25 mouse cellular contexts compared by ENCODE assay signal in genomic region chr3:90581141-90581540, GRCm38 (mm10). TPM values are rescaled to one million over a fixed set of nuclear protein-coding genes. Genes with fewer than 3 reads are reported as not detected.
"Had no signal": no experiment of that assay in that cellular context is flagged by ENCODE, and none has a peak within 500 bp of the region (broad histone marks: within the 10 kb centered on the region; RNA-seq: fewer than 3 reads in every experiment).

No protein-coding gene starts in this region.

- H3K9ac ChIP-seq: lung, embryonic 14.5 days; midbrain, embryonic 13.5 days; neural tube, embryonic 13.5 days; neural tube, embryonic 15.5 days had no signal

- H3K4me2 ChIP-seq: lung, embryonic 14.5 days; midbrain, embryonic 13.5 days; neural tube, embryonic 13.5 days; neural tube, embryonic 15.5 days had no signal

- H3K4me1 ChIP-seq: midbrain, embryonic 13.5 days; neural tube, embryonic 13.5 days; neural tube, embryonic 15.5 days had no signal

- DNase-seq: lung, adult 18-20 months; lung, embryonic 14.5 days; lung, postnatal 10 days; lung, postnatal 4 days; retina, postnatal 1 day; right cerebral cortex, adult 18-20 months; right cerebral cortex, postnatal 25 days; right cerebral cortex, postnatal 4 days; spleen, adult 18-20 months; thymus, adult 18-20 months; thymus, postnatal 14 days; thymus, postnatal 36 days had no signal

- H3K9me3 ChIP-seq: midbrain, embryonic 10.5 days; midbrain, embryonic 13.5 days; neural tube, embryonic 13.5 days; neural tube, embryonic 15.5 days had no signal

- ATAC-seq: midbrain, embryonic 13.5 days; midbrain, embryonic 16.5 days had no signal

- H3K27ac ChIP-seq: midbrain, embryonic 10.5 days; midbrain, embryonic 13.5 days; neural tube, embryonic 13.5 days; neural tube, embryonic 15.5 days had no signal

- H3K27me3 ChIP-seq: midbrain, embryonic 13.5 days; neural tube, embryonic 13.5 days; neural tube, embryonic 15.5 days had no signal

- H3K36me3 ChIP-seq: midbrain, embryonic 10.5 days; midbrain, embryonic 13.5 days; neural tube, embryonic 13.5 days; neural tube, embryonic 15.5 days had no signal

- H3K4me3 ChIP-seq: midbrain, embryonic 10.5 days; midbrain, embryonic 13.5 days; myocyte; neural tube, embryonic 13.5 days; neural tube, embryonic 15.5 days had no signal

RNA-seq across cellular contexts. Expression of gene S100a2, which starts 8.9 kb away (rescaled TPM):
- polyA plus RNA-seq: liver, embryonic 16.5 days; lung, embryonic 14.5 days; lung, embryonic 16.5 days; midbrain, embryonic 10.5 days; midbrain, embryonic 13.5 days; midbrain, embryonic 16.5 days; myocyte; neural tube, embryonic 11.5 days; neural tube, embryonic 13.5 days; neural tube, embryonic 15.5 days; small intestine, adult 2 months; stomach, embryonic 14.5 days had no signal

RNA-seq across cellular contexts. Expression of gene Gm42674, which starts 20.6 kb away (rescaled TPM):
- polyA plus RNA-seq: liver, embryonic 16.5 days; lung, embryonic 14.5 days; lung, embryonic 16.5 days; midbrain, embryonic 10.5 days; midbrain, embryonic 13.5 days; midbrain, embryonic 16.5 days; neural tube, embryonic 11.5 days; neural tube, embryonic 13.5 days; neural tube, embryonic 15.5 days; small intestine, adult 2 months; stomach, embryonic 14.5 days; stomach, embryonic 16.5 days; thymus, postnatal 0 days had no signal

RNA-seq across cellular contexts. Expression of gene S100a3, which starts 20.8 kb away (rescaled TPM):
- polyA plus RNA-seq: liver, embryonic 16.5 days; midbrain, embryonic 10.5 days; midbrain, embryonic 13.5 days; midbrain, embryonic 16.5 days; neural tube, embryonic 11.5 days; small intestine, adult 2 months had no signal

RNA-seq across cellular contexts. Expression of gene S100a4, which starts 22.4 kb away (rescaled TPM):
- polyA plus RNA-seq: midbrain, embryonic 16.5 days; neural tube, embryonic 11.5 days; neural tube, embryonic 13.5 days had no signal

RNA-seq across cellular contexts. Expression of gene S100a5, which starts 27.2 kb away (rescaled TPM):
- polyA plus RNA-seq: liver, embryonic 16.5 days; lung, embryonic 14.5 days; lung, embryonic 16.5 days; midbrain, embryonic 10.5 days; midbrain, embryonic 13.5 days; midbrain, embryonic 16.5 days; neural tube, embryonic 11.5 days; neural tube, embryonic 13.5 days; neural tube, embryonic 15.5 days; small intestine, adult 2 months had no signal
